Mouse (Mus musculus) liver, postnatal 0 days (tissue): Measurements from ENCODE around the gene Igsf6. TPM values are rescaled to one million over a fixed set of nuclear protein-coding genes. Genes with fewer than 3 reads are reported as not detected.

Experiments used
- ATAC-seq: fragments of 200-750 bp; cut with Nextera tagmentation; 2 replicates; pipeline ENCODE4 v1.8.0; 2017; ENCODE audit warnings: mild to moderate bottlenecking, moderate library complexity
- DNase-seq: peaks from one replicate; pipeline ENCODE4 v3.0.0-alpha.2; 2016
- H3K27ac ChIP-seq: fragments of 300-500 bp; sonication (generic); 2 replicates; pipeline ENCODE4 v1.5.1; 2014; ENCODE audit warnings: antibody characterized with exemption, moderate library complexity, mild to moderate bottlenecking, low read depth
- H3K27me3 ChIP-seq: fragments of 300-500 bp; sonication (generic); 2 replicates; pipeline ENCODE4 v1.6.1; 2014; ENCODE audit warnings: low read length, control low read depth, mixed read lengths; ENCODE audit not compliant: insufficient read depth
- H3K36me3 ChIP-seq: fragments of 300-500 bp; sonication (generic); replicated peaks from 2 replicates; pipeline ENCODE4 v1.6.1; 2014; ENCODE audit warnings: mild to moderate bottlenecking, control low read depth, low read length, moderate library complexity, mixed read lengths; ENCODE audit not compliant: insufficient read depth
- H3K4me1 ChIP-seq: fragments of 300-500 bp; sonication (generic); 2 replicates; pipeline ENCODE4 v1.6.1; 2014; ENCODE audit warnings: antibody characterized with exemption, mild to moderate bottlenecking, control low read depth; ENCODE audit not compliant: insufficient read depth
- H3K4me2 ChIP-seq: fragments of 300-500 bp; sonication (generic); 2 replicates; pipeline ENCODE4 v1.6.1; 2014; ENCODE audit warnings: low read depth, mild to moderate bottlenecking, low read length, moderate library complexity, mixed read lengths
- H3K4me3 ChIP-seq: fragments of 300-500 bp; sonication (generic); 2 replicates; pipeline ENCODE4 v1.5.1; 2014; ENCODE audit warnings: low read depth, low read length
- H3K9ac ChIP-seq: fragments of 300-500 bp; sonication (generic); replicated peaks from 2 replicates; pipeline ENCODE4 v1.6.1; 2014; ENCODE audit warnings: mild to moderate bottlenecking, moderate library complexity
- H3K9me3 ChIP-seq: fragments of 300-500 bp; sonication (generic); 2 replicates; pipeline ENCODE4 v1.6.1; 2016; ENCODE audit warnings: mild to moderate bottlenecking, control low read depth, low read length, mixed read lengths
- CTCF ChIP-seq: sonication (generic); IDR thresholded peaks from 2 replicates; pipeline ENCODE4 v1.5.1; 2016; ENCODE audit warnings: antibody characterized with exemption, low read depth
- EP300 ChIP-seq: IDR thresholded peaks from 2 replicates; pipeline ENCODE4 v1.6.1; 2016; ENCODE audit warnings: antibody characterized with exemption, low read depth, mild to moderate bottlenecking
- WGBS: fragments of 180-500 bp; shearing (Covaris S2); extraction: QIAGEN DNeasy Blood & Tissue Kit; methylation state at CpG from one replicate; pipeline ENCODE4 v1.1.7; 2014; ENCODE audit not compliant: insufficient replicate concordance; 5-methylcytosine and 5-hydroxymethylcytosine counted together
- polyA plus RNA-seq: library from polyadenylated mRNA; unstranded; fragments of >200 nt; fragmentation: Nextera tagmentation; extraction: Ambion mirVana; gene quantifications from 2 replicates; pipeline ENCODE4 v1.2.1, GENCODE M21; 2015

The Igsf6 gene
- polyA plus RNA-seq, 1 experiment from 2014 or later = 14.6 TPM

DNA sequence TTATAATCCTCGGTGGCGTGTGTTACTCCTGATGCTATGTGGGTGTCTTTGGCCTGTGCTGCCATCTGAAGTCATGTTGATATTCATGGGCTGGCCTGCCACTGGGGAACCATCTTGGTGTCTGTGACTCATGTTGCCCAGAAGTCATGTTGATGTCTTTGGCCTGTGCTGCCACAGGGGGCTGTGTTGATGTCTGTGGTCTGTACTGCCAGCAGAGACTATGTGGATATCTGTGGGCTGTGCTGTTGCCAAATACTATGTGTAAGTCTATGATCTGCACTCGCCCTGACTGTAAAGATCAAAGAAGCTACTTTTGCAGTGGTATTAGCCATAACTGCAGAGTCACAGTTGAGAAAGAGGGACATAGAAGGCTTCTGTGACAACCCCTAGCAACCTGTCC lies 55.6 kb downstream of the Igsf6 start:
- ATAC-seq (no peak), DNase-seq (no peak)
- no peak overlapping the region for H3K4me2 ChIP-seq
- H3K9me3 ChIP-seq = no peaks in the 10 kb centered on the region
- H3K27ac ChIP-seq = no peak overlapping the region
- no peaks in the 10 kb centered on the region for H3K36me3 ChIP-seq
- WGBS = 69% methylated on average over 3 of the region's 3 CpGs
- H3K4me1 ChIP-seq = no peaks in the 10 kb centered on the region
- H3K27me3 ChIP-seq = no peaks in the 10 kb centered on the region
- no peak overlapping the region for H3K4me3 ChIP-seq
- no peak overlapping the region for H3K9ac ChIP-seq
- no peak for TF ChIP-seq EP300
- TF ChIP-seq CTCF = no peak

DNA sequence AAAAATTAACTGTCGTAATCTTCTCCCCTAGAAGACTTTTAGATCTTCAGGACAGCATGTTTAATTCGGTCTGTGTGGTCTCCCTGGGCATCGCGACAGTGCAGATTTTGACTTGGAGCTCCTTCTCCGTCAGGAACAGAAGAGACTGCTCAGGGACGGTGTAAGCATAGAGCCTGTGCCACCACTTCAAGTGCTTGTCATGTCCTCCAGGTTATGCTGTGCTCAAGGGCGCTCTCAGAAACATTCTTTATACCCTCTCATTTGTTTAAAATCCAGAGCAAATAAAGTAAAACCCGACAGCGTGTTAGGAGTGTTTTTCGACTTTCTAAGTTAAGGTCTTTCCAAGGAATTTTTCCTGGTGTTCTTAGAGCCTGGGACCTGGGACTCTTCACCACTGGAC lies 59.9 kb downstream of the Igsf6 start:
- H3K4me1 ChIP-seq = no peaks in the 10 kb centered on the region
- H3K27ac ChIP-seq = no peak overlapping the region
- no peak overlapping the region for H3K4me2 ChIP-seq
- H3K9me3 ChIP-seq = no peaks in the 10 kb centered on the region
- no peaks in the 10 kb centered on the region for H3K36me3 ChIP-seq
- no peak for TF ChIP-seq EP300
- no peak for TF ChIP-seq CTCF
- 78% methylated on average over 10 of the region's 10 CpGs for WGBS
- H3K4me3 ChIP-seq = no peak overlapping the region
- DNase-seq = no peak
- no peaks in the 10 kb centered on the region for H3K27me3 ChIP-seq
- no peak for ATAC-seq
- no peak overlapping the region for H3K9ac ChIP-seq

Other genes starting within 250 kb of the Igsf6 start
- gene Eef2k, start 231.7 kb downstream of the Igsf6 start, polyA plus RNA-seq = 14.4 and 19.5 TPM in 2 replicates
- gene Polr3e, start 156.8 kb downstream of the Igsf6 start, polyA plus RNA-seq = 8.5 and 9.3 TPM in 2 replicates
- gene Cdr2, start 92.3 kb downstream of the Igsf6 start, polyA plus RNA-seq = 18.1 and 21.2 TPM in 2 replicates
- gene Mfsd13b, start 92.1 kb downstream of the Igsf6 start, polyA plus RNA-seq = 0.08 TPM in 1 of 2 replicates, not detected in the other
- 34.9 and 36.4 TPM in 2 replicates for gene Mettl9, start 40.1 kb downstream of the Igsf6 start, polyA plus RNA-seq
- gene Otoa, start 7.1 kb upstream of the Igsf6 start, polyA plus RNA-seq = 0.04 TPM in 1 of 2 replicates, not detected in the other